Mouse (Mus musculus) liver, adult 2 months (tissue): ENCODE data around the gene Cpne8. TPM values are rescaled to one million over a fixed set of nuclear protein-coding genes. Genes with fewer than 3 reads are reported as not detected.

Source experiments
- DNase-seq: peaks from one replicate; pipeline ENCODE4 v3.0.0-alpha.2; 2011; ENCODE audit warnings: low read depth, low spot score; ENCODE audit errors: extremely low read depth
- H3K27ac ChIP-seq: fragments of 200-500 bp; replicated peaks from 2 replicates; pipeline ENCODE4 v1.5.1; 2012; ENCODE audit warnings: low read depth, mild to moderate bottlenecking, control low read depth, inconsistent platforms, low read length; ENCODE audit not compliant: insufficient read depth
- H3K27me3 ChIP-seq: fragments of 200-500 bp; 2 replicates; pipeline ENCODE4 v1.6.1; 2012; ENCODE audit warnings: mild to moderate bottlenecking, moderate library complexity, low read length, inconsistent platforms; ENCODE audit not compliant: control insufficient read depth, insufficient read depth
- H3K36me3 ChIP-seq: fragments of 200-500 bp; 2 replicates; pipeline ENCODE4 v1.6.1; 2012; ENCODE audit warnings: low read length, inconsistent platforms; ENCODE audit not compliant: control insufficient read depth, insufficient read depth
- H3K4me1 ChIP-seq: fragments of 200-500 bp; 2 replicates; pipeline ENCODE4 v1.6.1; 2011; ENCODE audit warnings: low read length; ENCODE audit not compliant: control insufficient read depth, insufficient read depth
- H3K4me3 ChIP-seq: fragments of 200-500 bp; 2 replicates; pipeline ENCODE4 v1.5.1; 2011; ENCODE audit warnings: low read depth, mild to moderate bottlenecking, control low read depth, low read length, moderate library complexity; ENCODE audit not compliant: insufficient read depth
- H3K79me2 ChIP-seq: fragments of 200-500 bp; 2 replicates; pipeline ENCODE4 v1.6.1; 2012; ENCODE audit warnings: inconsistent platforms, mild to moderate bottlenecking, low read length, moderate library complexity; ENCODE audit not compliant: control insufficient read depth, insufficient read depth
- H3K9ac ChIP-seq: fragments of 200-500 bp; 2 replicates; pipeline ENCODE4 v1.6.1; 2012; ENCODE audit warnings: low read depth, mild to moderate bottlenecking, control low read depth, inconsistent platforms, low read length
- CTCF ChIP-seq: fragments of 200-500 bp; IDR thresholded peaks from 2 replicates; pipeline ENCODE4 v1.5.1; 2011; ENCODE audit warnings: low read depth, low read length, control low read depth
- POLR2A ChIP-seq: fragments of 200-500 bp; IDR thresholded peaks from 2 replicates; pipeline ENCODE4 v1.6.1; 2011; ENCODE audit warnings: low read length, control low read depth; ENCODE audit not compliant: insufficient read depth; ENCODE audit errors: extremely low read depth
- WGBS: fragments of 180-500 bp; shearing (Covaris S2); methylation state at CpG from one replicate; pipeline ENCODE4 v1.1.7; 2018; 5-methylcytosine and 5-hydroxymethylcytosine counted together
- polyA plus RNA-seq: library from polyadenylated mRNA; depleted of rRNA; stranded (reverse); fragments of >200 nt; gene quantifications from 2 replicates; pipeline ENCODE4 v1.2.3, GENCODE M21; 2012
- total RNA-seq: library from RNA; depleted of rRNA; stranded (reverse); fragments of >200 nt; gene quantifications from 2 replicates; pipeline ENCODE4 v1.2.3, GENCODE M21; 2014

Cpne8 gene
- total and polyA plus RNA-seq, 2 experiments = 3.3 to 4.3 TPM

DNA sequence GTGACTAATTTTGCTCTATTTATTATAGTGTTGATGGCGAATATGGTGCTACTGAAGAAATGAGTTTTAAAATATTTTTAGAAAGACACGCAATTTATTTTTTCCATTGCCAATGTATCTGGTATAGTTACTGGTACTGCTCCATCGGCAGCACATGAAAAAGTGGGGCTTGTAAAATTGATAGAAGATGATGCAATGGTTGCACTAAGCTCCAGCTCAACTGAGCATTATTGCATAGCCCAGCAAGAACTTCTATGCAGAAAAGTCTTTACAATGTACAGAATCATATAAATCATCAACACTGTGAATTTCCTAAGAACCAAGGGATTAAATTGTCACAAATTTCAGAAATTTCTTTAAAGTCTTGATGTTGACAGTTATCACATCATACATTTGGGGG, 101.8 kb downstream of the Cpne8 start:
- Histone ChIP-seq H3K27ac (no peak overlapping the region), H3K4me3 (no peak overlapping the region), H3K36me3 (no peaks in the 10 kb centered on the region), H3K79me2 (no peaks in the 10 kb centered on the region), H3K4me1 (no peaks in the 10 kb centered on the region), H3K27me3 (no peaks in the 10 kb centered on the region), H3K9ac (no peak overlapping the region)
- DNase-seq = no peak
- TF ChIP-seq CTCF (no peak), POLR2A (no peak)
- 97% methylated on average over 3 of the region's 3 CpGs for WGBS

DNA sequence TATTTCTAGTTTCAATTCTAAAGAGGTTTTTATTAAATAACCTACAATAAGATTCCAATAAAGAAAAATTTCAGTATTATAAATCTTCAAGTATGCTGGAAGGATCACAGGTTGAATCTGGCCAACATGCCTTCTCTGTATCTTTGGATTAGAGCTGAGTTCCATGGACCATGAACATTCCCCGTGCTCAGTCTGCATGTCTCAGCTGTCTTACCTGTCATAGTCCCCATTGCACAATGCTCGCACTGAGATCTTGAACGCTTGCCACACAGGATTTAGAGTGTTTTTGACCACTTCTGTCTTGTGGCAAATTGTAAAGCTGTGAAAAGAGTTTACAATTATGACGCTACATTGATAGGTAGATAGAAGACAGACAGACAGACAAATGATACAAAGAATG, 110.0 kb downstream of the Cpne8 start:
- no peaks in the 10 kb centered on the region for H3K36me3 ChIP-seq
- DNase-seq = no peak
- H3K9ac ChIP-seq = no peak overlapping the region
- H3K27me3 ChIP-seq = no peaks in the 10 kb centered on the region
- H3K27ac ChIP-seq = no peak overlapping the region
- H3K4me3 ChIP-seq = no peak overlapping the region
- no peaks in the 10 kb centered on the region for H3K4me1 ChIP-seq
- 94% methylated on average over 4 of the region's 4 CpGs for WGBS
- no peak for TF ChIP-seq CTCF
- TF ChIP-seq POLR2A = no peak
- no peaks in the 10 kb centered on the region for H3K79me2 ChIP-seq

DNA sequence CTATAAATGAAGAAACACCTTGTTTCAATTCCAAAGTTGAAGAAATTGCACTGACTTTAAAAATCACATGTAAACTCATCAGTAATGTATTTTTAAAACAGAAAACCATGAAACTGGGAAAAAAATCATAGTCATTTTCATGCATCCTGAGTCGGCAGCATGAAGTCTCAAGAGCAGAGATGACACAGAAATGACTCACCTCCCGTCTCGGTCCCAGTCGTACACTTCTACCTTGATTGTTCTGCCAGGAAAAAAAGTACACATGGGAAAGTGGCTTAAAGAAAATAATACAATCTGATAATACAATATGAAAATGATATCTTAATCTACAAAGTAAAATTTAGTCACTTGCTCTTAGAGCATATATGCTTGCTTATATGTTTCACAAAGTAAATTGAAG, 111.2 kb downstream of the Cpne8 start:
- Histone ChIP-seq H3K27ac (no peak overlapping the region), H3K4me1 (no peaks in the 10 kb centered on the region), H3K79me2 (no peaks in the 10 kb centered on the region), H3K36me3 (no peaks in the 10 kb centered on the region), H3K4me3 (no peak overlapping the region), H3K27me3 (no peaks in the 10 kb centered on the region), H3K9ac (no peak overlapping the region)
- TF ChIP-seq CTCF (no peak), POLR2A (no peak)
- 89% methylated on average over 4 of the region's 4 CpGs for WGBS
- DNase-seq = no peak

DNA sequence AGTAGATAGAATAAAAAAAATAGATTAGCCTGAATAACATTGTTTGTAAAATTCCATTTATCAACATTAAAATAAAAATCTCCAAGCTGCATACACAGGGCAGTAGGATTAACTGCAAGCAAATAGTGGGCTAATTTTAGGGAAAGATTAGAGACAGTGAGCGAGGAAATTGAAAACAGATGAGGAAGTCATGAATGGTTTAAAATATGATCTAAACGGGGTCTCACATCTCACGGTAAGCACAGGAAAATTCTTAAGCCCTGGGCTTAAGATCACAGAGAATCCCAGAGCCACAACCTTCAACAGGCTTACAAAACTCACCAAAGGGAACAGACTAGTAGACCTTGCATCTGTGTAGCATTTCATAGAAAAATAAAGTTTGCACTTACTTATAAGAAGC, 115.2 kb downstream of the Cpne8 start:
- 91% methylated on average over 3 of the region's 3 CpGs for WGBS
- H3K4me3 ChIP-seq = no peak overlapping the region
- H3K9ac ChIP-seq = no peak overlapping the region
- H3K27me3 ChIP-seq = no peaks in the 10 kb centered on the region
- H3K4me1 ChIP-seq = no peaks in the 10 kb centered on the region
- no peak for TF ChIP-seq CTCF
- TF ChIP-seq POLR2A = no peak
- DNase-seq = no peak
- H3K36me3 ChIP-seq = no peaks in the 10 kb centered on the region
- H3K27ac ChIP-seq = no peak overlapping the region
- H3K79me2 ChIP-seq = no peaks in the 10 kb centered on the region

DNA sequence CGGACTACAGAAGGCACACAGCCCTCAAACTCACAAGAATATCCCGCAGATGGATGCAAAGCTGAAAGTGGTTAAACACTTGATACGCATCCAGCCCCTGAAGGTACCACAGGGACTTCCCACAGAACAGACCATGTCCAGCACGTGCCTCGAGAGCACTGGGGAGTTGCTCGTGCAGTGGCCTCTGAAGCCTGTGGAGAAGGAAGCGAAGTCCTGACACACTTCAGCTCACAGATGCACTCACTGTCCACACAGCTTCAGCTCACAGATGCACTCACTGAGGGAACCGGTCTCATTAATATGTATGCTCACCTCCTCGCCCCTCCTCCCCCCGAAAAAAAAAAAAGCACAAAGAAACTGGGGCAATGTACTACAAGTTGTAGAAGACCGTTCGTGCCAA, 117.6 kb downstream of the Cpne8 start:
- Histone ChIP-seq H3K9ac (no peak overlapping the region), H3K79me2 (no peaks in the 10 kb centered on the region)
- WGBS = 83% methylated on average over 12 of the region's 12 CpGs

DNA sequence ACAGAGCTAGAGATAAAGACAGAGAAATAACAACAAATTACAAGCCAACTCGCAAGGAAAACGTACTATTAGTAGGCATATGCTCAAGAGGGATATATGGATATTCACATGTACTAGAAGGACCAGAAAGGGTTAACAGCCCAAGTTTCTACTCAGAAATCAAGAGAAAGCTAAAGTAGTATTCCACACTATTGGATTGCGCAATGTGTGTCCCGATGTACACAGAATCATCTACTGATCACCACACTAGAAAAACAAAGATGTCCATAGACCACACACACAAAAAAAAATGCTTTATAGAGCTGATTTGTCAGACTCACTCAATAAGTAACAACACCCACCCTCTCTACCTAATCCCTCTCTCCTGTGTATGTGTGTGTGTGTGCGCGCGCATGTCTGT, 130.6 kb downstream of the Cpne8 start:
- Histone ChIP-seq H3K36me3 (no peaks in the 10 kb centered on the region), H3K4me1 (no peaks in the 10 kb centered on the region), H3K4me3 (no peak overlapping the region), H3K9ac (no peak overlapping the region), H3K79me2 (no peaks in the 10 kb centered on the region), H3K27ac (no peak overlapping the region), H3K27me3 (no peaks in the 10 kb centered on the region)
- DNase-seq = no peak
- TF ChIP-seq POLR2A (no peak), CTCF (no peak)
- 90% methylated on average over 7 of the region's 7 CpGs for WGBS

More for the DNA sequence above, 117.6 kb downstream of the Cpne8 start:
- H3K4me1 ChIP-seq = no peaks in the 10 kb centered on the region
- TF ChIP-seq POLR2A (no peak), CTCF (no peak)
- H3K27me3 ChIP-seq = no peaks in the 10 kb centered on the region
- no peak for DNase-seq
- no peaks in the 10 kb centered on the region for H3K36me3 ChIP-seq
- no peak overlapping the region for H3K4me3 ChIP-seq
- H3K27ac ChIP-seq = no peak overlapping the region
